Mouse (Mus musculus) v-Abl transformed pro-B cells (cell line): ENCODE results near the gene Plbd1.

Experiments
- in situ Hi-C, 2 experiments: fragments of 400-800 bp; cut with MboI; formaldehyde crosslinking; loops; one replicate each; pipeline ENCODE4 v1.15.1; 2025; ENCODE audit not compliant: unreplicated experiment in 2 of 2

Gene Plbd1

GRCm38 (mm10) chr6:136661706-136662016, at the start of gene Plbd1:
Gene Plbd1 (minus strand): TSS chr6:136661928.
- in situ Hi-C loops = no loop called here

GRCm38 (mm10) chr6:136710408-136710807, 48.7 kb upstream of the Plbd1 start:
- in situ Hi-C loops = no loop called here

GRCm38 (mm10) chr6:136708597-136708996, 46.9 kb upstream of the Plbd1 start:
- in situ Hi-C loops = no loop called here

- in situ Hi-C loops = no loop called here
Observed at GRCm38 (mm10) chr6:136701878-136702277, 40.1 kb upstream of the Plbd1 start.

- in situ Hi-C loops = no loop called here
Observed at GRCm38 (mm10) chr6:136701185-136701584, 39.5 kb upstream of the Plbd1 start.

GRCm38 (mm10) chr6:136691314-136691713, 29.6 kb upstream of the Plbd1 start:
- in situ Hi-C loops = no loop called here

- in situ Hi-C loops = no loop called here
Observed at GRCm38 (mm10) chr6:136690527-136690926, 28.8 kb upstream of the Plbd1 start.

- in situ Hi-C loops = no loop called here
Observed at GRCm38 (mm10) chr6:136689790-136690413, 28.2 kb upstream of the Plbd1 start.

- in situ Hi-C loops = no loop called here
Observed at GRCm38 (mm10) chr6:136685433-136685832, 23.7 kb upstream of the Plbd1 start.

GRCm38 (mm10) chr6:136683410-136684334, 21.9 kb upstream of the Plbd1 start:
- in situ Hi-C loops = no loop called here

- in situ Hi-C loops = no loop called here
Observed at GRCm38 (mm10) chr6:136679381-136679780, 17.7 kb upstream of the Plbd1 start.

GRCm38 (mm10) chr6:136674935-136675334, 13.2 kb upstream of the Plbd1 start:
- in situ Hi-C loops = no loop called here

GRCm38 (mm10) chr6:136672467-136672866, 10.7 kb upstream of the Plbd1 start:
- in situ Hi-C loops = no loop called here

- in situ Hi-C loops = no loop called here
Observed at GRCm38 (mm10) chr6:136669274-136669673, 7.5 kb upstream of the Plbd1 start.

- in situ Hi-C loops = no loop called here
Observed at GRCm38 (mm10) chr6:136668266-136668986, 6.7 kb upstream of the Plbd1 start.

- in situ Hi-C loops = no loop called here
Observed at GRCm38 (mm10) chr6:136662063-136662462, 335 bp upstream of the Plbd1 start.

- in situ Hi-C loops = no loop called here
Observed at GRCm38 (mm10) chr6:136660831-136661705, 660 bp downstream of the Plbd1 start.

- in situ Hi-C loops = no loop called here
Observed at GRCm38 (mm10) chr6:136659226-136659625, 2.5 kb downstream of the Plbd1 start.

GRCm38 (mm10) chr6:136658303-136658702, 3.4 kb downstream of the Plbd1 start:
- in situ Hi-C loops = no loop called here

- in situ Hi-C loops = no loop called here
Observed at GRCm38 (mm10) chr6:136655786-136656185, 5.9 kb downstream of the Plbd1 start.
